ENCODE assay signal across 24 mouse cellular contexts in genomic region chr12:51494641-51495040, GRCm38 (mm10).
A peak's percentile ranks its signal among the peaks of the same experiment; 100 is the strongest.
DNase-seq lines count a peak whose midpoint lies in the region; ATAC-seq lines count a peak whose summit lies in the region.
"Had no signal": no experiment of that assay in that cellular context is flagged by ENCODE, and none has a peak within 500 bp of the region (broad histone marks: within the 10 kb centered on the region; RNA-seq: fewer than 3 reads in every experiment).

No protein-coding gene starts in this region.

- no peaks in the 10 kb centered on the region for H3K27me3 ChIP-seq in liver, embryonic 11.5 days (replicated peaks; ENCODE audit: control insufficient read depth, insufficient read depth, low read length)
- no peaks in the 10 kb centered on the region for H3K27me3 ChIP-seq in heart, embryonic 11.5 days (ENCODE audit: control insufficient read depth, insufficient read depth, low read length)
- H3K27me3 ChIP-seq: embryonic facial prominence, embryonic 13.5 days; megakaryocyte, embryonic 14.5 days; midbrain, embryonic 15.5 days; stomach, embryonic 15.5 days had no signal

- peak; percentile 4 for DNase-seq in left cerebral cortex, adult 11 months (ENCODE audit: low spot score)
- DNase-seq in left cerebral cortex, postnatal 4 days = no peak
- peak; percentile 72 for DNase-seq in brain, adult 2 months (ENCODE audit: low read depth, low spot score)
- DNase-seq in left cerebral cortex, adult 8-10 months (ENCODE audit: low spot score in 2 of 2) = peak; percentile 17 to 18
- DNase-seq in right cerebral cortex, postnatal 14 days = peak; percentile 21
- DNase-seq in kidney, postnatal 36 days = no peak
- no peak for DNase-seq in liver, embryonic 11.5 days (ENCODE audit: low spot score)
- DNase-seq: adrenal gland, adult 2 months; cerebellum, adult 9-11 months; gastrocnemius, postnatal 14 days; kidney, adult 18-20 months; layer of hippocampus, postnatal 36 days; lung, adult 18-20 months; thymus, postnatal 14 days had no signal

- no peak overlapping the region for H3K27ac ChIP-seq in liver, embryonic 11.5 days (ENCODE audit: low read depth, low read length)
- no peak overlapping the region for H3K27ac ChIP-seq in heart, embryonic 11.5 days (ENCODE audit: low read depth, low read length)
- H3K27ac ChIP-seq: embryonic facial prominence, embryonic 13.5 days; hindbrain, embryonic 10.5 days; kidney, postnatal 0 days; layer of hippocampus, adult 2 months; midbrain, embryonic 15.5 days; stomach, embryonic 15.5 days had no signal

- no peak for ATAC-seq in liver, embryonic 11.5 days (replicated peaks; ENCODE audit: low FRiP score)
- ATAC-seq in heart, embryonic 11.5 days (replicated peaks; ENCODE audit: insufficient number of reproducible peaks, low FRiP score, low TSS enrichment) = no peak
- ATAC-seq: forebrain, embryonic 16.5 days; midbrain, embryonic 15.5 days had no signal

- WGBS in liver, embryonic 11.5 days = 88% methylated on average over 20 of the region's 20 CpGs
- WGBS in heart, embryonic 11.5 days (ENCODE audit: insufficient replicate concordance) = 91% methylated on average over 20 of the region's 20 CpGs

- H3K4me2 ChIP-seq in liver, embryonic 11.5 days = no peak overlapping the region
- no peak overlapping the region for H3K4me2 ChIP-seq in heart, embryonic 11.5 days
- H3K4me2 ChIP-seq: embryonic facial prominence, embryonic 13.5 days; midbrain, embryonic 15.5 days; stomach, embryonic 15.5 days had no signal

- H3K36me3 ChIP-seq in liver, embryonic 11.5 days (ENCODE audit: control insufficient read depth, insufficient read depth, low read length) = no peaks in the 10 kb centered on the region
- H3K36me3 ChIP-seq in heart, embryonic 11.5 days (ENCODE audit: control insufficient read depth, insufficient read depth, low read length) = no peaks in the 10 kb centered on the region
- H3K36me3 ChIP-seq: embryonic facial prominence, embryonic 13.5 days; hindbrain, embryonic 10.5 days; midbrain, embryonic 15.5 days; stomach, embryonic 15.5 days had no signal

- no peak overlapping the region for H3K9ac ChIP-seq in liver, embryonic 11.5 days (ENCODE audit: low read depth, low read length)
- no peak overlapping the region for H3K9ac ChIP-seq in heart, embryonic 11.5 days (ENCODE audit: low read depth, low read length)
- H3K9ac ChIP-seq: embryonic facial prominence, embryonic 13.5 days; midbrain, embryonic 15.5 days; stomach, embryonic 15.5 days had no signal

- H3K4me1 ChIP-seq in liver, embryonic 11.5 days (replicated peaks; ENCODE audit: control insufficient read depth, insufficient read depth, low read length) = no peaks in the 10 kb centered on the region
- H3K4me1 ChIP-seq in heart, embryonic 11.5 days (ENCODE audit: control insufficient read depth, insufficient read depth, low read length) = no peaks in the 10 kb centered on the region
- H3K4me1 ChIP-seq: embryonic facial prominence, embryonic 13.5 days; megakaryocyte, embryonic 14.5 days; midbrain, embryonic 15.5 days; stomach, embryonic 15.5 days had no signal

- no peak overlapping the region for H3K4me3 ChIP-seq in liver, embryonic 11.5 days (ENCODE audit: low read depth, low read length)
- H3K4me3 ChIP-seq in heart, embryonic 11.5 days (ENCODE audit: low read depth, low read length) = no peak overlapping the region
- H3K4me3 ChIP-seq: embryonic facial prominence, embryonic 13.5 days; hindbrain, embryonic 10.5 days; layer of hippocampus, adult 2 months; megakaryocyte, embryonic 14.5 days; midbrain, embryonic 15.5 days; myocyte; stomach, embryonic 15.5 days had no signal

- H3K9me3 ChIP-seq in liver, embryonic 11.5 days (ENCODE audit: control insufficient read depth, low read length) = no peaks in the 10 kb centered on the region
- no peaks in the 10 kb centered on the region for H3K9me3 ChIP-seq in heart, embryonic 11.5 days (replicated peaks; ENCODE audit: control insufficient read depth, low read length)
- H3K9me3 ChIP-seq: embryonic facial prominence, embryonic 13.5 days; hindbrain, embryonic 10.5 days; midbrain, embryonic 15.5 days; stomach, embryonic 15.5 days had no signal

- intact Hi-C loops in left cerebral cortex, postnatal 4 days (cut with DNase I) = no loop called here

Comparison
In these comparisons a context has a peak if more than half of its experiments do, and no peak if none do; other contexts are left out.
1. DNase-seq: peak in left cerebral cortex, adult 11 months (single experiment), brain, adult 2 months (single experiment), left cerebral cortex, adult 8-10 months (2 of 2) and right cerebral cortex, postnatal 14 days (single experiment); none in left cerebral cortex, postnatal 4 days (single experiment), kidney, postnatal 36 days (0 of 2) and liver, embryonic 11.5 days (single experiment).